25 mouse cellular contexts compared by ENCODE assay signal in the genomic region with DNA sequence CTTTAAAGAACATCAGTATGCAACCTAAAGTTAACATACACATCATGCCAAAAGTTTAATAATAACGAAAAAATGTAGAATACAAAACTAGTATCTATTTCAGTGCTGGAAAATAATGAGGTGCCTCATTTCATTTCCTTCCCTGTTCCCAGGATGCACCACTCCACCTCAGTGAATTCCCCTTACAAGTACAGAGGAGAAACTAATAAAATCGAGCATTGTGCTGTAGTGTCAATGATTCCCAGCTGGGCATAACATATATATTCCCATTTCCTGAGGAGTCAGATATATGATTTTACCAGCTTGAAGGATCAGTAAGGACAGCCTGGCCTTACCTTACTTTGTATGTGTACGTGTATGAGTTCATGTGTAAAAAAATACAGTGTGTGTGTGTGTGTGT. TPM values are rescaled to one million over a fixed set of nuclear protein-coding genes. Genes with fewer than 3 reads are reported as not detected.
DNase-seq lines count a peak whose midpoint lies in the region; ATAC-seq lines count a peak whose summit lies in the region.
"Had no signal": no experiment of that assay in that cellular context is flagged by ENCODE, and none has a peak within 500 bp of the region (broad histone marks: within the 10 kb centered on the region; RNA-seq: fewer than 3 reads in every experiment).

No protein-coding gene starts in this region.

- H3K36me3 ChIP-seq in midbrain, embryonic 11.5 days (ENCODE audit: control insufficient read depth, insufficient read depth, low read length) = no peaks in the 10 kb centered on the region
- no peaks in the 10 kb centered on the region for H3K36me3 ChIP-seq in midbrain, embryonic 14.5 days (ENCODE audit: control insufficient read depth, insufficient read depth, low read length)
- H3K36me3 ChIP-seq in limb, embryonic 13.5 days = peaks cover 16% of the 10 kb centered on the region
- H3K36me3 ChIP-seq: heart, embryonic 15.5 days; kidney, embryonic 15.5 days; midbrain, embryonic 13.5 days; neural tube, embryonic 15.5 days had no signal

- no peak overlapping the region for H3K4me3 ChIP-seq in midbrain, embryonic 11.5 days (ENCODE audit: low read depth, low read length)
- no peak overlapping the region for H3K4me3 ChIP-seq in midbrain, embryonic 14.5 days (replicated peaks; ENCODE audit: low read depth, low read length)
- H3K4me3 ChIP-seq in limb, embryonic 13.5 days = no peak overlapping the region
- H3K4me3 ChIP-seq: forebrain, embryonic 13.5 days; heart, embryonic 15.5 days; kidney, embryonic 15.5 days; layer of hippocampus, adult 2 months; left cerebral cortex, adult 2 months; megakaryocyte, embryonic 14.5 days; midbrain, embryonic 13.5 days; neural tube, embryonic 15.5 days had no signal

- no peaks in the 10 kb centered on the region for H3K4me1 ChIP-seq in midbrain, embryonic 11.5 days (ENCODE audit: control insufficient read depth, insufficient read depth, low read length)
- H3K4me1 ChIP-seq in midbrain, embryonic 14.5 days (ENCODE audit: control insufficient read depth, insufficient read depth, low read length) = no peaks in the 10 kb centered on the region
- peaks cover 63% of the 10 kb centered on the region for H3K4me1 ChIP-seq in limb, embryonic 13.5 days
- H3K4me1 ChIP-seq: forebrain, embryonic 13.5 days; midbrain, embryonic 13.5 days; neural tube, embryonic 15.5 days had no signal

- no peaks in the 10 kb centered on the region for H3K9me3 ChIP-seq in midbrain, embryonic 11.5 days (ENCODE audit: control insufficient read depth, low read length)
- H3K9me3 ChIP-seq in midbrain, embryonic 14.5 days (ENCODE audit: control insufficient read depth, low read length) = no peaks in the 10 kb centered on the region
- no peaks in the 10 kb centered on the region for H3K9me3 ChIP-seq in limb, embryonic 13.5 days
- H3K9me3 ChIP-seq: forebrain, embryonic 13.5 days; heart, embryonic 15.5 days; kidney, embryonic 15.5 days; megakaryocyte, embryonic 14.5 days; midbrain, embryonic 13.5 days; neural tube, embryonic 15.5 days had no signal

- H3K9ac ChIP-seq in midbrain, embryonic 11.5 days (ENCODE audit: low read length) = no peak overlapping the region
- no peak overlapping the region for H3K9ac ChIP-seq in midbrain, embryonic 14.5 days (replicated peaks; ENCODE audit: low read length)
- H3K9ac ChIP-seq in limb, embryonic 13.5 days = no peak overlapping the region
- H3K9ac ChIP-seq: forebrain, embryonic 13.5 days; heart, embryonic 15.5 days; kidney, embryonic 15.5 days; midbrain, embryonic 13.5 days; neural tube, embryonic 15.5 days had no signal

- no peak overlapping the region for H3K4me2 ChIP-seq in midbrain, embryonic 11.5 days
- no peak overlapping the region for H3K4me2 ChIP-seq in midbrain, embryonic 14.5 days (ENCODE audit: low read length)
- H3K4me2 ChIP-seq in limb, embryonic 13.5 days (replicated peaks) = no peak overlapping the region
- H3K4me2 ChIP-seq: forebrain, embryonic 13.5 days; heart, embryonic 15.5 days; kidney, embryonic 15.5 days; liver, embryonic 11.5 days; midbrain, embryonic 13.5 days; neural tube, embryonic 15.5 days had no signal

- DNase-seq in midbrain, embryonic 11.5 days (ENCODE audit: low spot score, missing footprints) = peak; percentile 44
- DNase-seq in midbrain, embryonic 14.5 days = no peak
- DNase-seq in forelimb bud, embryonic 11.5 days (ENCODE audit: low read depth, low spot score) = peak; percentile 40
- DNase-seq in cerebellum, postnatal 4 days (ENCODE audit: low spot score in 2 of 2) = no peak
- DNase-seq in heart, adult 18-20 months = no peak
- DNase-seq: adrenal gland, postnatal 25 days; B cell, adult 2 months; cerebellum, adult 18-20 months; cerebellum, postnatal 10 days; kidney, adult 18-20 months; kidney, postnatal 36 days; lung, postnatal 4 days; right cerebral cortex, postnatal 25 days had no signal

- WGBS in midbrain, embryonic 11.5 days = 83% methylated on average over 3 of the region's 3 CpGs
- 86% methylated on average over 3 of the region's 3 CpGs for WGBS in midbrain, embryonic 14.5 days
- 43% methylated on average over 3 of the region's 3 CpGs for WGBS in limb, embryonic 13.5 days

- H3K27ac ChIP-seq in midbrain, embryonic 11.5 days (ENCODE audit: low read depth, low read length) = no peak overlapping the region
- no peak overlapping the region for H3K27ac ChIP-seq in midbrain, embryonic 14.5 days (replicated peaks; ENCODE audit: low read depth, low read length)
- peak overlapping the region; percentile 78 for H3K27ac ChIP-seq in limb, embryonic 13.5 days
- H3K27ac ChIP-seq: forebrain, embryonic 13.5 days; heart, embryonic 15.5 days; kidney, embryonic 15.5 days; layer of hippocampus, adult 2 months; left cerebral cortex, adult 2 months; midbrain, embryonic 13.5 days; neural tube, embryonic 15.5 days had no signal

- no peak for ATAC-seq in midbrain, embryonic 11.5 days (ENCODE audit: low FRiP score)
- no peak for ATAC-seq in midbrain, embryonic 14.5 days (ENCODE audit: low FRiP score, low TSS enrichment)
- peak; percentile 52 for ATAC-seq in limb, embryonic 13.5 days (ENCODE audit: low FRiP score, low read depth)
- no peak for ATAC-seq in erythroid progenitor cell, adult 5-6 weeks (replicated peaks; ENCODE audit: low FRiP score, poor library complexity, severe bottlenecking)
- ATAC-seq: forebrain, embryonic 13.5 days; hindbrain, embryonic 16.5 days; midbrain, embryonic 13.5 days had no signal

- no peaks in the 10 kb centered on the region for H3K27me3 ChIP-seq in midbrain, embryonic 11.5 days (ENCODE audit: control insufficient read depth, insufficient read depth, low read length)
- H3K27me3 ChIP-seq in midbrain, embryonic 14.5 days (ENCODE audit: control insufficient read depth, insufficient read depth, low read length) = no peaks in the 10 kb centered on the region
- H3K27me3 ChIP-seq in limb, embryonic 13.5 days = no peaks in the 10 kb centered on the region
- H3K27me3 ChIP-seq: forebrain, embryonic 13.5 days; heart, embryonic 15.5 days; kidney, embryonic 15.5 days; megakaryocyte, embryonic 14.5 days; midbrain, embryonic 13.5 days; neural tube, embryonic 15.5 days had no signal

RNA-seq across cellular contexts. Expression of a gene that starts 36.9 kb away (rescaled TPM):
- 45.2 and 50.7 TPM in 2 replicates for polyA plus RNA-seq in midbrain, embryonic 11.5 days (2014; fragmentation: Nextera tagmentation; extraction: Ambion mirVana)
- polyA plus RNA-seq in midbrain, embryonic 14.5 days (2014; fragmentation: Nextera tagmentation; extraction: Ambion mirVana) = 9.8 and 20.6 TPM in 2 replicates
- polyA plus RNA-seq in limb, embryonic 13.5 days (2015; fragmentation: Nextera tagmentation; extraction: Ambion mirVana) = 231 and 236 TPM in 2 replicates
- 1 to 10 TPM; 7.0 to 7.5 TPM for total RNA-seq in heart, adult 18-20 months (2021)
- not detected in 2 replicates for total RNA-seq in erythroid progenitor cell, adult 5-6 weeks (2015; ENCODE audit: low replicate concordance)
- not detected in 2 replicates for total RNA-seq in erythroid progenitor cell, adult 5-6 weeks (2017; ENCODE audit: low replicate concordance)

Comparison
In these comparisons a context has a peak if more than half of its experiments do, and no peak if none do; other contexts are left out.
1. DNase-seq: peak in midbrain, embryonic 11.5 days (single experiment) and forelimb bud, embryonic 11.5 days (single experiment); none in midbrain, embryonic 14.5 days (single experiment), cerebellum, postnatal 4 days (0 of 2) and heart, adult 18-20 months (0 of 2).